Mouse (Mus musculus): ENCODE measurements around the gene Camsap2. TPM values are rescaled to one million over a fixed set of nuclear protein-coding genes. Genes with fewer than 3 reads are reported as not detected.

Gene Camsap2
- total RNA-seq (2023): 7.0 and 11.3 TPM in 2 replicates

DNA sequence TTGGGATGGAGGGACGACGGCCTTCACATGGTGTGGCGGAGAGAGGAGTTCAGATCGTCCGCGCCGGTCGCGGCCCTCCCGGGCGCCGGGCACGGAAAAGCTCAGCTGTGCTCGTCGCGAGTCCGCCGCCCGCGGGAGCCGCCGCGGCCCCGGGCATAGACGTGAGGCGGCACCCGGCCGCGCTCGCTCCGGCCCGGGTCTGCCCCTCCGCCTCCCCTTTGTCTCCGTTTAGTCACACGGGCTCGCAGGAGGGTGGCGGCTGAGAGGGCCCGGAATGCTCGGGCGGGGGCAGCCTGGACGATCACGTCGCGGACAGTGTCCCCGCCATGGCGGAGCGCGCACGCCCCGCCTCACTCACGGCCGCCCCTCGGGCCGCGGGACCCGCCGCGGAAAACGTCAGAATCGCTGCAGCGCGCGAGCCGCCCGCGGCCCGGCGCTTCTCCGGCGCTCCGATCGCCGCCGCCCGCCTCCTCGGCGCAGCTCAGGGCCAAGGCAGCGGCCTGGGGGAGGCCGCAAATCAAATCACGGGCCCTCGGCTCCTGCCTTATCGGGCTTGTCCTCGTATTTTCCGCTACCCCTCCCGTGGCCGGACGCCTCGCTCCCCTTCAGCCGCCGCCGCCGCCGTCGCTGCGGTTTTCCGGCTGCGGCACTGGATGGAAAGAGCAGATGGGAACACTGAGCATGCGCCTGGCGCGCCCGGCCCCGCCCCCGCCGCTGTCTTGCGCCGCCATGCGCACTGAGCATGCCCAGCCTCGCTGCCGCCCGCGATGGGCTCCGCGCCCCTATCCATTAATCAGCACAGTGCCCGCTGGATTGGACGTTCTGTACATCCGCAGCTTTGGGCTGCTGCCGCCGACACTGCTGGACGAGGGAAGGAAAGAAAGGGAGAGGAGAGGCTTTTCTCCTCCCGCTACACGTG lies at the start of gene Camsap2:
TSS of gene Camsap2 (minus strand) at position 651 of the 919 bp plus-strand sequence.

DNA sequence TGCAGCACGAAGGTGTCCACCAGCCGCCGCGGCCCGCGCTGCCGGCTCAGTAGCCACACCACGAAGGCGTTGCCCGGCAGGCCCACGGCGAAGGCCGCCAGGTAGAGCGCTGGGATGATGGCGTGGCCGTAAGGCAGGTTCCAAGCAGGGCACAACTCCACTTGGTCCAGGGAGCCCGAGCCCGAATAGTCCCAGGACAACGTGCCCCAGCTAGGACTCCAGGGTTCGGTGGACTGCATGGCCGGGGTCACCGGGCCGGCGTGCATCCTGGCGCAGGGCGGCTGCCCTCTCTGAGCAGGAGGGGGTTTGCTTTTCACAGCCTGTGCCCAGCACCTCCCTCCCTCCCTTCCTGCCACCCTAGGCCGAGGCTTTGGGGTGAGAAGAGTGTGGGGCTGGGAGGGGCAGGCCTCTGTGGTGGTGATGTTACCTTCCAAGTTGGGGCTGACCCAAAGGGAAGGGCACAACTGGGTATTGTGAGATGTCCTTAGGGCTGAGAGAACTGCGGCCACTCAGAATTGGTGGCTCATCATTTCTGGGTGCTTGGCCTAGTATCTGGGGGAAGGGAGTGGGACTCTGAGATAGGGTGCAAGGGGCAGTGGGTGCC lies 85.2 kb downstream of the Camsap2 start, which contains the start of gene Gpr25:
TSS of gene Gpr25 (minus strand) at position 239 of the 604 bp plus-strand sequence.

DNA sequence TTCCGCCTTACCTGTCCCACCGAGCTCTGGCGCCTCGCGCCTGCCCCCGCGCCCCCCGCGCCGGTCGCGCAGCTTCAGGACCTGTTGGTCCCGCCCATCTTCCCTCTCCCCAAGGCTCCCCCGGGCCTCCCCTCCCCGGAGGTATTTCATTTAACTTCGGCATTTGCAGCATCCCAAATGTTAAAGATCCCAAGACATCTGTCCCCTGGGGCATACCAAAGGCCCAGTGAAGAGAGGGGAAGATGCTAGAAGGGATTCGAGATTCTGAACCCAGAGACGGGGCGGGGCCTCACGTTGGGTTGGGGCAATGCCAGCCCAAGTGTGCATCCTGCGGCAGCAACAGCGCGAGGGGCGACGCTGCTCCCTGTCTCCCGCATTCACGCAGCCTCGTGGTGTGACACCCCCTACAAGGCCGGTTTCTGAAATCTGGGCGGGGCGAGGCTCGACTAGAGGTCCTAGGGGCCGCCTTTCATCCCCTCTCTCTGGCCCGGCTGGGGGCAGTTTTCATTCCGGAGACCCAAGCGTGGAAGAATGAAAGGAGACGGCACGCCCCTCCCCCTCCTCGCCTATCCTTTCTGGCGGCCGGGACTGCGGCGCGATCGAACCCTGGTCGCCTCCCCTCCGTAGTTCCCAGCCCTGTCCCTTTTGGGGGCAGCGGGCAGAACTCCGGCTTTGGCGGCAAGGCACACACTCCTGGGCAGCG lies 111.9 kb downstream of the Camsap2 start, which contains the start of gene Inava:
TSS of gene Inava (minus strand) at position 373 of the 703 bp plus-strand sequence.

Other genes starting within 250 kb of the Camsap2 start
- 179 and 202 TPM in 2 replicates for gene Kif21b, start 214.7 kb downstream of the Camsap2 start, total RNA-seq (2023)
- gene Mroh3, start 133.3 kb downstream of the Camsap2 start, total RNA-seq (2023): not detected in 2 replicates
- gene Inava, start 111.8 kb downstream of the Camsap2 start, total RNA-seq (2023): not detected in 2 replicates
- gene Gpr25, start 85.2 kb downstream of the Camsap2 start, total RNA-seq (2023): not detected in 2 replicates
- gene Ddx59, start 69.2 kb upstream of the Camsap2 start, total RNA-seq (2023): 2.9 and 3.6 TPM in 2 replicates
- 15.2 and 16.6 TPM in 2 replicates for gene Kif14, start 120.2 kb upstream of the Camsap2 start, total RNA-seq (2023)